Mouse (Mus musculus) limb, embryonic 14.5 days (tissue): ENCODE data around the gene Lhpp. TPM values are rescaled to one million over a fixed set of nuclear protein-coding genes. Genes with fewer than 3 reads are reported as not detected.

Experiments
- ATAC-seq: fragments of 200-750 bp; cut with Nextera tagmentation; 2 replicates; pipeline ENCODE4 v1.8.0; 2017; ENCODE audit warnings: low read depth, moderate number of reproducible peaks, moderate TSS enrichment; ENCODE audit not compliant: low FRiP score
- DNase-seq: peaks from one replicate; pipeline ENCODE4 v3.0.0-alpha.2; 2015; ENCODE audit warnings: low spot score
- H3K27ac ChIP-seq: fragments of 300-500 bp; sonication (generic); replicated peaks from 2 replicates; pipeline ENCODE4 v1.5.1; 2014; ENCODE audit warnings: low read depth, mild to moderate bottlenecking, low read length, moderate library complexity, mixed read lengths
- H3K27me3 ChIP-seq: fragments of 300-500 bp; sonication (generic); 2 replicates; pipeline ENCODE4 v1.6.1; 2014; ENCODE audit warnings: low read length, mixed read lengths; ENCODE audit not compliant: control insufficient read depth, insufficient read depth
- H3K36me3 ChIP-seq: fragments of 300-500 bp; sonication (generic); 2 replicates; pipeline ENCODE4 v1.6.1; 2014; ENCODE audit warnings: mild to moderate bottlenecking, low read length, moderate library complexity, mixed read lengths; ENCODE audit not compliant: control insufficient read depth, insufficient read depth
- H3K4me1 ChIP-seq: fragments of 300-500 bp; sonication (generic); 2 replicates; pipeline ENCODE4 v1.6.1; 2014; ENCODE audit warnings: antibody characterized with exemption, low read length, mixed read lengths; ENCODE audit not compliant: control insufficient read depth, insufficient read depth
- H3K4me2 ChIP-seq: fragments of 300-500 bp; sonication (generic); replicated peaks from 2 replicates; pipeline ENCODE4 v1.6.1; 2014; ENCODE audit warnings: low read depth, mild to moderate bottlenecking, low read length, moderate library complexity; ENCODE audit not compliant: severe bottlenecking
- H3K4me3 ChIP-seq: fragments of 300-500 bp; sonication (generic); replicated peaks from 2 replicates; pipeline ENCODE4 v1.5.1; 2014; ENCODE audit warnings: low read length
- H3K9ac ChIP-seq: fragments of 300-500 bp; sonication (generic); 2 replicates; pipeline ENCODE4 v1.6.1; 2014; ENCODE audit warnings: mild to moderate bottlenecking, low read depth, low read length, moderate library complexity; ENCODE audit not compliant: severe bottlenecking
- H3K9me3 ChIP-seq: fragments of 300-500 bp; sonication (generic); 2 replicates; pipeline ENCODE4 v1.6.1; 2016; ENCODE audit warnings: low read length; ENCODE audit not compliant: control insufficient read depth
- POLR2A ChIP-seq: fragments of 200-500 bp; IDR thresholded peaks from 2 replicates; pipeline ENCODE4 v1.8.0; 2012; ENCODE audit warnings: inconsistent platforms, mild to moderate bottlenecking, moderate library complexity, borderline replicate concordance; ENCODE audit not compliant: insufficient read depth, insufficient read length; ENCODE audit errors: extremely low read depth
- WGBS: fragments of 180-500 bp; shearing (Covaris S2); extraction: QIAGEN DNeasy Blood & Tissue Kit; methylation state at CpG from one replicate; pipeline ENCODE4 v1.1.7; 2014; 5-methylcytosine and 5-hydroxymethylcytosine counted together
- polyA plus RNA-seq, 2 experiments: library from polyadenylated mRNA; depleted of rRNA in 1 of 2; stranded (reverse) in 1 of 2; unstranded in 1 of 2; fragments of >200 nt; fragmentation: Nextera tagmentation in 1 of 2; extraction: Ambion mirVana in 1 of 2; gene quantifications; 2 replicates each; pipeline versions ENCODE4 v1.2.1 to v1.2.3; 2012 to 2014

Gene Lhpp
- polyA plus RNA-seq, 2 experiments = 20.9 to 22.5 TPM

GRCm38 (mm10) chr7:132692719-132693118 is 82.3 kb downstream of the Lhpp start:
- no peak overlapping the region for H3K27ac ChIP-seq
- no peak overlapping the region for H3K4me3 ChIP-seq
- no peaks in the 10 kb centered on the region for H3K27me3 ChIP-seq
- H3K9ac ChIP-seq = no peak overlapping the region
- no peaks in the 10 kb centered on the region for H3K36me3 ChIP-seq
- DNase-seq = no peak
- H3K4me2 ChIP-seq = no peak overlapping the region
- H3K4me1 ChIP-seq = 0 out of 2 replicates have a peak, but pooled peaks cover 15% of the 10 kb centered on the region
- ATAC-seq = no peak
- H3K9me3 ChIP-seq = no peaks in the 10 kb centered on the region
- 68% methylated on average over 9 of the region's 9 CpGs for WGBS
- no peak for TF ChIP-seq POLR2A

GRCm38 (mm10) chr7:132693561-132693960 is 83.1 kb downstream of the Lhpp start:
- H3K4me2 ChIP-seq = no peak overlapping the region
- H3K4me3 ChIP-seq = no peak overlapping the region
- H3K27ac ChIP-seq = no peak overlapping the region
- no peaks in the 10 kb centered on the region for H3K9me3 ChIP-seq
- H3K9ac ChIP-seq = no peak overlapping the region
- 72% methylated on average over 2 of the region's 2 CpGs for WGBS
- no peak for ATAC-seq
- no peak for DNase-seq
- H3K4me1 ChIP-seq = 0 out of 2 replicates have a peak, but pooled peaks cover 11% of the 10 kb centered on the region
- no peaks in the 10 kb centered on the region for H3K36me3 ChIP-seq
- no peak for TF ChIP-seq POLR2A
- no peaks in the 10 kb centered on the region for H3K27me3 ChIP-seq

- H3K36me3 ChIP-seq = no peaks in the 10 kb centered on the region
- peaks cover 5% of the 10 kb centered on the region; the same call in 1 of the 2 replicates for H3K4me1 ChIP-seq
- DNase-seq (no peak), ATAC-seq (no peak)
- H3K27me3 ChIP-seq = no peaks in the 10 kb centered on the region
- no peak overlapping the region for H3K4me2 ChIP-seq
- no peaks in the 10 kb centered on the region for H3K9me3 ChIP-seq
- no peak for TF ChIP-seq POLR2A
- no peak overlapping the region for H3K27ac ChIP-seq
- H3K9ac ChIP-seq = no peak overlapping the region
- WGBS = 80% methylated on average over 8 of the region's 8 CpGs
- H3K4me3 ChIP-seq = no peak overlapping the region
These were observed 86.9 kb downstream of the Lhpp start for GRCm38 (mm10) chr7:132697258-132697796.

GRCm38 (mm10) chr7:132698737-132699136 is 88.3 kb downstream of the Lhpp start:
- no peaks in the 10 kb centered on the region; the same call in 1 of the 2 replicates for H3K4me1 ChIP-seq
- no peaks in the 10 kb centered on the region for H3K9me3 ChIP-seq
- no peak overlapping the region for H3K4me3 ChIP-seq
- H3K4me2 ChIP-seq = no peak overlapping the region
- 86% methylated on average over 4 of the region's 4 CpGs for WGBS
- no peaks in the 10 kb centered on the region for H3K36me3 ChIP-seq
- H3K27ac ChIP-seq = no peak overlapping the region
- no peaks in the 10 kb centered on the region for H3K27me3 ChIP-seq
- DNase-seq (no peak), ATAC-seq (no peak)
- H3K9ac ChIP-seq = no peak overlapping the region
- no peak for TF ChIP-seq POLR2A

- ATAC-seq (no peak), DNase-seq (no peak)
- Histone ChIP-seq H3K27ac (no peak overlapping the region), H3K4me3 (no peak overlapping the region), H3K36me3 (no peaks in the 10 kb centered on the region), H3K4me1 (no peaks in the 10 kb centered on the region; the same call in 1 of the 2 replicates), H3K9me3 (no peaks in the 10 kb centered on the region), H3K27me3 (no peaks in the 10 kb centered on the region), H3K4me2 (no peak overlapping the region), H3K9ac (no peak overlapping the region)
- 76% methylated on average over 4 of the region's 4 CpGs for WGBS
- TF ChIP-seq POLR2A = no peak
These were observed 88.7 kb downstream of the Lhpp start for GRCm38 (mm10) chr7:132699165-132699564.
